Mouse (Mus musculus) cerebral cortex, adult 2 months (tissue): ENCODE measurements around the gene Olfr181.

Experiments
- WGBS: fragments of 180-500 bp; shearing (Covaris S2); methylation state at CpG from one replicate; pipeline ENCODE4 v1.1.7; 2018; 5-methylcytosine and 5-hydroxymethylcytosine counted together

The Olfr181 gene

GRCm38 (mm10) chr16:58928655-58929054 lies at the start of gene Olfr181:
Olfr181 (minus strand) TSS chr16:58928755.
- 53% methylated on average over 1 of the region's 1 CpGs for WGBS

GRCm38 (mm10) chr16:58929292-58929691 lies 737 bp upstream of the Olfr181 start, which contains the start of gene Olfr180:
Olfr180 (minus strand) TSS chr16:58929392.
- 81% methylated on average over 4 of the region's 4 CpGs for WGBS

- WGBS: 63% methylated on average over 3 of the region's 3 CpGs
These were observed 36.6 kb downstream of the Olfr181 start, which contains the start of gene Olfr178 for GRCm38 (mm10) chr16:58891963-58892362. Olfr178 (minus strand) TSS chr16:58892063.

- WGBS: 66% methylated on average over 2 of the region's 2 CpGs
These were observed 44.1 kb downstream of the Olfr181 start for GRCm38 (mm10) chr16:58884416-58884815.
